Mouse (Mus musculus): ENCODE measurements around the gene Lysmd1. TPM values are rescaled to one million over a fixed set of nuclear protein-coding genes. Genes with fewer than 3 reads are reported as not detected.
A peak's percentile ranks its signal among the peaks of the same experiment; 100 is the strongest.
"Not testable (repeated sequence)": the region's sequence is repeated elsewhere in the genome, so short reads cannot be mapped to it uniquely, and the experiment has no call there.

Gene Lysmd1
- polyA plus RNA-seq, 1 experiment from 2014 or later, result 19.1 TPM

DNA sequence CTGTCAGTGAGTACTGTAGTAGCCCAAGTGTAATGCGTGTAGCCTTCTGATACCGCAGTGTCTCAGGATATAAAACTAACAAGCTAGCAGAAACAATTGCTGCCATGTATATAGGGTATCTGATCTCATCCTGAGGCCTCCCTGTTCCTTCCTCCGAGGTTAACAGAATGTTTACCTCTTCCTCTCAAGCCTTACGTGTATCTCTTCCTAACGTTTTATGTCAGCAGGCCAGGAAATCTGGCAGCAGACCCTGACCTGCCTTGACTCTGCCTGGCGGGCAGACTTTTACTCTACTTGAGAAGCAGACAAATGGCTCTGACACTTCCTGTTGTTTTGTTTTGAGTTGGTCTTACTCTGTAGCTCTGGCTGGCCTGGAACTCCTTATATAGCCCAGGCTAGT, 12.3 kb upstream of the Lysmd1 start:
- WGBS, result 74% methylated on average over 6 of the region's 6 CpGs
- Histone ChIP-seq H3K4me3 (no peak overlapping the region), H3K4me2 (replicated peaks) (no peak overlapping the region), H3K36me3 (peaks cover 70% of the 10 kb centered on the region), H3K9ac (no peak overlapping the region), H3K9me3 (no peaks in the 10 kb centered on the region), H3K27me3 (no peaks in the 10 kb centered on the region), H3K27ac (peak overlapping the region; percentile 56; the same call in 1 of the 2 replicates), H3K4me1 (peaks cover 15% of the 10 kb centered on the region)
- ATAC-seq (ENCODE audit: low FRiP score, low read depth), result no peak

DNA sequence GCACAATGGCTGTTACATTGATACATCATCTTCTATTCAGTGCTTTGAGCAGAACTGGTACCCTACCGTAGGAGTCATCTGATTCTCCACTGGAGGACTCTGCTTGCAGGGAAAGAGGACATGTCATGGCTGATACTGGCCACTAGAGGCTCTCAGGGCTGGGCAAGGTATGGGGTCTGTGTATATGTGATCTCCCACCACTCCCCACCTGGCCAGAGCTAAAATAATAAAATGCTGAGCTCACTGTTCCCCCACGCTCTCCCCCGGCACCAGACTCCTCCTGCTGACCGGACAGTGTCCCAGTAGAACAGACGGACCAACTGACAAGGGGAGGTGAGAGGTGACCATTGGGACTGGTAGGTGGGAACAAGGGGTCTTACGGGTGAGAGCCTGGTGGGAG, 9.6 kb upstream of the Lysmd1 start, which contains the start of gene Tmod4:
Gene Tmod4, plus strand, starts transcription at position 231 of the 400 bp plus-strand sequence.
- Histone ChIP-seq H3K9me3 (no peaks in the 10 kb centered on the region), H3K4me1 (peaks cover 15% of the 10 kb centered on the region), H3K4me2 (replicated peaks) (peak within 1 kb of the TSS; percentile 19; the same call in 1 of the 2 replicates), H3K36me3 (peaks cover 55% of the 10 kb centered on the region), H3K4me3 (no peak within 1 kb of the TSS), H3K9ac (peak within 1 kb of the TSS; percentile 43; the same call in 1 of the 2 replicates), H3K27ac (peak within 1 kb of the TSS; percentile 77; the same call in 1 of the 2 replicates), H3K27me3 (no peaks in the 10 kb centered on the region)
- peak; percentile 49; the same call in 1 of the 2 replicates for ATAC-seq (ENCODE audit: low FRiP score, low read depth)
- WGBS, result 37% methylated on average over 6 of the region's 6 CpGs

DNA sequence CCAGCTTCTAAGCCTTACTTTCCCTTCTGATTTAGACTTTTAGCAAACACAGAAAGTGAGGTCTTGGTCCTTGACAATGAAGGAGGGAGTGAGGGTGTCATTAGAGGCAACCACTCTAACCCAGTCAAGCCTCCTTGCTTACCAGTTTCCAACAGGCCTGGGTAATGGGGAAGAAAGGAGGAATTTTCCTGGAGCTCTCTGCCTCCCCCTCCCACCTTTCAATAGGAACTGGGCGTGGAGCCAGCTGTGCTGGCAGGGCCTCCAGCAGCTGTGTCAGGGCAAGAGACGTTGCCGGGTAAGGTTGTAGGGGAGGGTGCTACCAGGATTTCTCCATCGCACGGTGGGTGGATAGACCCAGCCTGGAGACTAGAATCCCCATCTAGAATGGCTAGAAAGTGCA, 8.9 kb upstream of the Lysmd1 start:
- WGBS, result 17% methylated on average over 5 of the region's 5 CpGs

GRCm38 (mm10) chr3:95129226-95129651, 4.6 kb upstream of the Lysmd1 start:
- H3K27me3 ChIP-seq, result no peaks in the 10 kb centered on the region
- no peaks in the 10 kb centered on the region for H3K9me3 ChIP-seq
- peaks cover 19% of the 10 kb centered on the region for H3K4me1 ChIP-seq
- no peak for ATAC-seq (ENCODE audit: low FRiP score, low read depth)
- no peak overlapping the region for H3K4me2 ChIP-seq (replicated peaks)
- H3K36me3 ChIP-seq, result peaks cover 38% of the 10 kb centered on the region
- H3K27ac ChIP-seq, result no peak overlapping the region
- H3K9ac ChIP-seq, result no peak overlapping the region; the same call in 1 of the 2 replicates
- 34% methylated on average over 6 of the region's 6 CpGs for WGBS
- no peak overlapping the region for H3K4me3 ChIP-seq

More for the DNA sequence above, 8.9 kb upstream of the Lysmd1 start:
- Histone ChIP-seq H3K27ac (peak overlapping the region; percentile 77; the same call in 1 of the 2 replicates), H3K9me3 (no peaks in the 10 kb centered on the region), H3K9ac (no peak overlapping the region), H3K4me2 (replicated peaks) (peak overlapping the region; percentile 19; the same call in 1 of the 2 replicates), H3K4me3 (no peak overlapping the region), H3K4me1 (peaks cover 15% of the 10 kb centered on the region), H3K27me3 (no peaks in the 10 kb centered on the region), H3K36me3 (peaks cover 54% of the 10 kb centered on the region)
- ATAC-seq (ENCODE audit: low FRiP score, low read depth), result peak; percentile 55; the same call in 1 of the 2 replicates

DNA sequence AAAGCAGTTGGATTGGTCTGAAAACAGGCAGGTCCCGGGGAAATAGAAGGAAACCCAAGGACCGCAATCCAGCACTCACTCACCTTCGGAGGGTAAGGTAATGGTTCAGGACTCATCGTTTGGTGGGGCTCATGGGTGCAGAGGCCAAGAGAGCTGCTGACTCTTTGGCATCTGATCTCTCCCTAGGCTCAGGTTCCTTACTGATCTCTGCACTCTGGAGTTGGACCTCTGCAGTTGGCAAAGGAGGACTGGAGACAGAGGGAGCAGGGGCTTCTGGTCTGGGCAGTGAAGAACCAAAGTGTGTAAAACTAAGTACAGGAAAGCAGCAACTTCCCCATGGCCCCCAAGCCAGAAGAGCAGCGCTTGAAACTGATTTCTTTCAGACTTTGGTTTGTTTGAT, 3.8 kb upstream of the Lysmd1 start:
- Histone ChIP-seq H3K9me3 (no peaks in the 10 kb centered on the region), H3K4me3 (no peak overlapping the region), H3K4me2 (replicated peaks) (no peak overlapping the region), H3K4me1 (peaks cover 13% of the 10 kb centered on the region), H3K36me3 (peaks cover 38% of the 10 kb centered on the region), H3K27ac (no peak overlapping the region), H3K9ac (0 out of 2 replicates have a peak overlapping the region, but pooled peaks have one; percentile 26), H3K27me3 (no peaks in the 10 kb centered on the region)
- WGBS, result 82% methylated on average over 5 of the region's 5 CpGs
- ATAC-seq (ENCODE audit: low FRiP score, low read depth), result no peak

GRCm38 (mm10) chr3:95132389-95132788, 1.5 kb upstream of the Lysmd1 start:
- not testable (repeated sequence) for H3K27ac ChIP-seq; H3K4me3 ChIP-seq; ATAC-seq (ENCODE audit: low FRiP score, low read depth); H3K27me3 ChIP-seq; H3K9me3 ChIP-seq; H3K9ac ChIP-seq
- H3K4me2 ChIP-seq (replicated peaks), result peak overlapping the region; percentile 86; the same call in 1 of the 2 replicates
- peaks cover 38% of the 10 kb centered on the region for H3K36me3 ChIP-seq
- peaks cover 22% of the 10 kb centered on the region for H3K4me1 ChIP-seq
- 88% methylated on average over 2 of the region's 2 CpGs for WGBS

GRCm38 (mm10) chr3:95133176-95133575, 712 bp upstream of the Lysmd1 start:
- ATAC-seq (ENCODE audit: low FRiP score, low read depth), result no peak
- Histone ChIP-seq H3K4me1 (peaks cover 22% of the 10 kb centered on the region), H3K4me2 (replicated peaks) (peak overlapping the region; percentile 86), H3K27me3 (no peaks in the 10 kb centered on the region), H3K36me3 (peaks cover 42% of the 10 kb centered on the region), H3K9ac (peak overlapping the region; percentile 83), H3K4me3 (peak overlapping the region; percentile 66), H3K9me3 (no peaks in the 10 kb centered on the region), H3K27ac (peak overlapping the region; percentile 63; the same call in 1 of the 2 replicates)
- 55% methylated on average over 11 of the region's 11 CpGs for WGBS

DNA sequence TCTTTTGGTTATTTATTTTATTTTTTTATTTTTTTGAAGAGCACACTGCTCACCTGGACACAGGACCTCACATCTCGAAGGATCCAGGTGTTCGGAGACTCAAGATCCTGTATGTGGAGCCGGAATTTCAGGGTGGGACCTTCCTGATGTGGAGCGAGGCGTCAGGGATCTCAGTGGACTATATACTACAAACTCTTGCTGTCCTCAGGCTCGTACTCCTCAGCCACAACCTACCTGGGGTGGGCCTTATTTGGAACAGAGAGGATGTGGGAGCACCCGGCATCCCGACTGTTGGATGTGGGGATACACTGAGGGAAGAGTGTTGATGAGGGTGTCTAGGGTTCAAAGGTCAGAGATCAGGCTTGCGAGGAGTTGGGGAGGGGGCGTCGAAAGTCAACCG, 245 bp downstream of the Lysmd1 start:
- H3K36me3 ChIP-seq, result peaks cover 32% of the 10 kb centered on the region
- no CpG with 5 or more reads among the region's 12 CpGs for WGBS
- H3K9ac ChIP-seq; H3K27ac ChIP-seq; H3K9me3 ChIP-seq; H3K27me3 ChIP-seq; H3K4me2 ChIP-seq (replicated peaks): not testable (repeated sequence)
- ATAC-seq (ENCODE audit: low FRiP score, low read depth), result peak; percentile 38
- peak overlapping the region; percentile 66 for H3K4me3 ChIP-seq
- peaks cover 22% of the 10 kb centered on the region for H3K4me1 ChIP-seq

DNA sequence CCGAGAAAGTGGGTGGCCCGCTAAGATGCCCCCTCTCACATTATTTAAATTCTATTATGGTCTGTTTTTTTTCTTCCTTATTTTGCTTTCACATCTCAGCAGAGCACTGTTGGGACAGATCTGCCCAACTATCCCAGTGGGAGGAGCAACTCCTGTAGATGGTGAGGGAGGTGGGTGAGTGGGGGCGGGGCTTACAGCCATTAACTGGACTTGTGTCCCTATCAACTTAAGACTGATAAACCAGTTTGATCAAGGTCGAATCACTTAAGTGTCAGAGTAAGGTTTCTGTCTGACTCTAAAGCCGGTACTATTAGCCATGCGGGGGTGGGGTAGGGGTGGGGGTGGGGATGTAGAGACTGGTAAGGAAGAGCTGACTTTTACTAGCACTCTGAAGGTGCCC, 1.1 kb downstream of the Lysmd1 start:
- WGBS, result 21% methylated on average over 6 of the region's 6 CpGs
- no peak overlapping the region for H3K27ac ChIP-seq
- H3K9ac ChIP-seq, result peak overlapping the region; percentile 53

GRCm38 (mm10) chr3:95135433-95136052, 1.7 kb downstream of the Lysmd1 start:
- no peaks in the 10 kb centered on the region for H3K27me3 ChIP-seq
- H3K9me3 ChIP-seq, result no peaks in the 10 kb centered on the region
- peaks cover 34% of the 10 kb centered on the region for H3K36me3 ChIP-seq
- ATAC-seq (ENCODE audit: low FRiP score, low read depth), result no peak
- no peak overlapping the region for H3K27ac ChIP-seq
- H3K4me3 ChIP-seq, result peak overlapping the region; percentile 39
- H3K4me1 ChIP-seq, result peaks cover 22% of the 10 kb centered on the region
- peak overlapping the region; percentile 5; the same call in 1 of the 2 replicates for H3K9ac ChIP-seq
- peak overlapping the region; percentile 68 for H3K4me2 ChIP-seq (replicated peaks)
- 88% methylated on average over 7 of the region's 7 CpGs for WGBS

More for the DNA sequence above, 1.1 kb downstream of the Lysmd1 start:
- Histone ChIP-seq H3K27me3 (no peaks in the 10 kb centered on the region), H3K4me3 (peak overlapping the region; percentile 39), H3K36me3 (peaks cover 33% of the 10 kb centered on the region), H3K4me2 (replicated peaks) (peak overlapping the region; percentile 68), H3K4me1 (peaks cover 22% of the 10 kb centered on the region), H3K9me3 (no peaks in the 10 kb centered on the region)
- no peak for ATAC-seq (ENCODE audit: low FRiP score, low read depth)

DNA sequence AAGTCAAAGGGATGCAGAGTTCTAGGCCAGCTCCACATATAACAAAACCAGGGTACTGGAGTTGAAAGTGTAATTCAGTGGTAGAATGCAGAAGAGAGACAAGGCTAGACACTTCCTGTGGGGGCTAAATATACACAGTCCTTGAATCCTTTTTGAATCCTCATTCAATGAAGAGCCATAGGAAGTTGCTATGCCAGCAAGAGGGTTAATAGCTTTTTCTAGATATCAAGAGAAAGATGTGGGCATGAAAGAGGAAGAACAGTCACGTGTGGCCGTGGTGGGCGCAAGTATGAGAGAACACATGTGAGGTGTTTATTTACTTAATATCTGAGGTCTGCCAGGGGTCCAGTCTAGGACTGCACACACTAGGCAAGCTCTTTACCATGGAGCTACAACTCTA, 2.4 kb downstream of the Lysmd1 start:
- H3K9ac ChIP-seq, result no peak overlapping the region
- no peaks in the 10 kb centered on the region for H3K27me3 ChIP-seq
- H3K4me2 ChIP-seq (replicated peaks), result no peak overlapping the region
- no peaks in the 10 kb centered on the region for H3K9me3 ChIP-seq
- no peak for ATAC-seq (ENCODE audit: low FRiP score, low read depth)
- peaks cover 34% of the 10 kb centered on the region for H3K36me3 ChIP-seq
- 88% methylated on average over 3 of the region's 3 CpGs for WGBS
- H3K4me3 ChIP-seq, result no peak overlapping the region
- peaks cover 22% of the 10 kb centered on the region for H3K4me1 ChIP-seq
- H3K27ac ChIP-seq, result no peak overlapping the region

DNA sequence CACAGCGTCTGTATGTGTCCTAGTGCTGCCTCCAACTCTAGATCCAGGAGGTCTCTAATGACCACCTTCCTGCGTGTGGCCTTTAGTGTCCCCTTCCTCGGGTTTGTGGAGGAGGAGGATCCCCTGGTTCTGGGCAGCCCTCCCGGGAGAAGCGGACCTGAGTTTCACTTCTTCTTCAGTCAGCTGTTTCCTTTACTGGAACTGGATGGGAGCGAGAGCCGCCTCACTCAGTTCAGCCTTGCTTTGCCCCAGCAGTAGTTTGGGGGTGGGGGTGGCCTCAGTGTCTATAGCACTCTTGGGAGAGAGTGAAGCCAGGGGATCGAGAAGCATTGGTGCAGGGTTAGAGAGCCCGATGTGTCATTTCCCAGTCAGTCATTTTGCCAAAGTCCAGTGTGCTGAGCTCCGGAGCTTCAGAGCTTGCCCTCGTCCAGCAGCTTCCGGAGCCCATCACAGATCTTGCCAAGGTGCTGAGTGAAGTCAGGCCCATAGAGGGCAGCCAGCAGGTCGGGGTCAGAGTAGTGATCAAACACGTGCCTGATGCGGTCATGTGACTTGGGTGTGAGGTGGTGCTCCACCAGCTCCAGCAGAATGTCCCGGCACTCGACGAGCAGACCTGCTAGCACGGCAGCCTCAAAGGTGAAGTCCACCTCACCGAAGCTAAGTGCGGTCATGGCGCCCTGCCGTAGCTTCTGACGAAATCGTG, 5.8 kb downstream of the Lysmd1 start:
- Histone ChIP-seq H3K4me2 (replicated peaks) (no peak overlapping the region), H3K4me3 (no peak overlapping the region), H3K9ac (no peak overlapping the region), H3K4me1 (peaks cover 15% of the 10 kb centered on the region), H3K36me3 (peaks cover 31% of the 10 kb centered on the region), H3K9me3 (no peaks in the 10 kb centered on the region), H3K27ac (no peak overlapping the region), H3K27me3 (no peaks in the 10 kb centered on the region)
- 67% methylated on average over 25 of the region's 25 CpGs for WGBS
- ATAC-seq (ENCODE audit: low FRiP score, low read depth), result no peak

All from limb, embryonic 13.5 days (tissue).